Mouse (Mus musculus): ENCODE data around the gene 1190007I07Rik.

Gene 1190007I07Rik

GRCm38 (mm10) chr10:82622671-82623552 is at the start of gene 1190007I07Rik:
Gene 1190007I07Rik (minus strand): TSS chr10:82623228.
- in situ Hi-C loops (cut with MboI; ENCODE audit: low sequenced_read_pairs) = no loop called here

DNA sequence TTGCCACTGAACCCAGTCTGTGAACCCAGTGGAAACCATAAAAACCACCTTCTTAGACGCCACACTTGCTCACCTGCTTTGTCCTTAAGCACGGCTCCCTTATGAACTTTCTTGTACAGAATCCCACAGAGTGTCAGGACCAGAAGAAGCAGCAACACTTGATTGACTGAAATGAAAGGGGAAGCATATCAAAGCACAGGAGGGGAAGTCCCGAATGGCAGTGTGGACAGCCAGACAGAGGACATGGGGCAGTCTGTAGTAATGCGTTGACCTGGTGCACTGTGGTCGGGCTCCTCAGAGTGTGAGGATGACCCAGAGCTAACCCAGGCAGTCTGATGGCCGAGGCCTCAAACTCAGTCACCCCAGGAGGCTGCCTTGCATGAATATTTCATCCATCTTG is 47.2 kb upstream of the 1190007I07Rik start:
- in situ Hi-C loops (cut with MboI; ENCODE audit: low sequenced_read_pairs) = no loop called here

GRCm38 (mm10) chr10:82666436-82667234 is 43.6 kb upstream of the 1190007I07Rik start:
- in situ Hi-C loops (cut with MboI; ENCODE audit: low sequenced_read_pairs) = no loop called here

DNA sequence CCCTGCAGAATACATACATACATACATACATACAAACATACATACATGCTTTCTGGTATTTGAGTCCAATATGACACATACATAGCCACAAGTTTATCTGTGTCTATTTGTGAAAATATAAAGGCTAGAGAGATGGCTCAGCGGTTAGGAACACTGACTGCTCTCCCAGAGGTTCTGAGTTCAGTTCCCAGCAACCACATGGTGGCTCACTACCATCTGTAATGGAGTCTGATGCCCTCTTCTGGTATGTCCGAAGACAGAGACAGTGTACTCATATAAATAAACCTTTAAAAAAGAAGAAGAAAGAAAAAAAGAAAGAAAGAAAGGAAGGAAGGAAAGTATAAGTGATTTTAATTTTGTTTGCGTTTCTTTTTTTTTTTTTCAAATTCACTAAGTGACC is 42.9 kb upstream of the 1190007I07Rik start:
- in situ Hi-C loops (cut with MboI; ENCODE audit: low sequenced_read_pairs) = no loop called here

DNA sequence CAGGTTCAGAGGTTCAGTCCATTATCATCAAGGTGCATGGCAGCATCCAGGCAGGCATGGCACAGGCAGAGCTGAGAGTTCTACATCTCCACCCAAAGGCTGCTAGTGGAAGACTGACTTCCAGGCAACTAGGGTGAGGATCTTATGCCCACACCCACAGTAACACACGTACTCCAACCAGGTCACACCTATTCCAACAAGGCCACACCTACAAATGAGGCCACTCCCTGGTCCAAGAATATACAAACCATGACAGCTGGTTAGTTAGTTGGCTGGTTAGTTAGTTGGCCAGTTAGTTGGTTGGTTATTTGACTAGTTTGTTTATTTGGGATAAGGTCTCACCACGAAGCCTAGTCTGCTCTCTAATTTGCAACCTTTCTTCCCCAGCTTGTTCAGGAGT is 40.3 kb upstream of the 1190007I07Rik start:
- in situ Hi-C loops (cut with MboI; ENCODE audit: low sequenced_read_pairs) = no loop called here

DNA sequence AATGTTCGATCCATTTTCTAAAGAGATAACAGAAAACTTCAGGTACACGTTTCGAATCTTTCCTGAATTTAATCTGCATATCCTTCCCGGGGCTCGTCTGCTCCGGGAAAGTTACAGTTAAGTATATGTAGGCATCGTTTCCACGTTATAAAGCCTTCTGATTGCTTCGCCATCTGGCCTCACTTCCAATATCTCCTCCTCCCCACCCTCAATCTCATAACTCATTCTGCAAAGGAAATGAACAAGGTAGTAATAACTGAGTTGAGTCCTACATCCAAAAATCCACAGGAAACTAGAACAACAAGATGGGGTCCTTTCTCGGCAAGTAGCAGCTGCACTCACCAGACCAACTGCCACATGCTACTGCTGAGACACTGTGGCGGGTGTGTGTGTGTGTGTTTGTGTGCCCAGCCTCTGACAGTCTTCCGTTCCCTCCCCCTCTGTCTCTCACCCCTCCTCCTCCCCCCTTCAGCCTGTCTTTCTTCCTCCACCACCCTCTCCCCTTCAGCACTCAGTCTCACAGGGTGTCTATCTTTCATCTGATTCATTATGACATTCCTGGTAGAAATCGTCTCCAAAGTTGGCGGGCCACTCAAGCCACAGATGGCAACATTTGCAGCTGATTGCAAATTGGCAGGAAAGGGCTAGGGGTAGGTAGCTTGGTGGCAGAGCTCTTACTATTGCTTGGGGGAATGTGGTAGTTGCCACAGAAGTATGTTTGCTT is 39.4 kb upstream of the 1190007I07Rik start:
- in situ Hi-C loops (cut with MboI; ENCODE audit: low sequenced_read_pairs) = no loop called here

- in situ Hi-C loops (cut with MboI; ENCODE audit: low sequenced_read_pairs) = no loop called here
Measured at GRCm38 (mm10) chr10:82661820-82662219, 38.8 kb upstream of the 1190007I07Rik start.

- in situ Hi-C loops (cut with MboI; ENCODE audit: low sequenced_read_pairs) = no loop called here
Measured at GRCm38 (mm10) chr10:82654581-82654980, 31.6 kb upstream of the 1190007I07Rik start.

GRCm38 (mm10) chr10:82652625-82653024 is 29.6 kb upstream of the 1190007I07Rik start:
- in situ Hi-C loops (cut with MboI; ENCODE audit: low sequenced_read_pairs) = no loop called here

GRCm38 (mm10) chr10:82651221-82651620 is 28.2 kb upstream of the 1190007I07Rik start:
- in situ Hi-C loops (cut with MboI; ENCODE audit: low sequenced_read_pairs) = no loop called here

DNA sequence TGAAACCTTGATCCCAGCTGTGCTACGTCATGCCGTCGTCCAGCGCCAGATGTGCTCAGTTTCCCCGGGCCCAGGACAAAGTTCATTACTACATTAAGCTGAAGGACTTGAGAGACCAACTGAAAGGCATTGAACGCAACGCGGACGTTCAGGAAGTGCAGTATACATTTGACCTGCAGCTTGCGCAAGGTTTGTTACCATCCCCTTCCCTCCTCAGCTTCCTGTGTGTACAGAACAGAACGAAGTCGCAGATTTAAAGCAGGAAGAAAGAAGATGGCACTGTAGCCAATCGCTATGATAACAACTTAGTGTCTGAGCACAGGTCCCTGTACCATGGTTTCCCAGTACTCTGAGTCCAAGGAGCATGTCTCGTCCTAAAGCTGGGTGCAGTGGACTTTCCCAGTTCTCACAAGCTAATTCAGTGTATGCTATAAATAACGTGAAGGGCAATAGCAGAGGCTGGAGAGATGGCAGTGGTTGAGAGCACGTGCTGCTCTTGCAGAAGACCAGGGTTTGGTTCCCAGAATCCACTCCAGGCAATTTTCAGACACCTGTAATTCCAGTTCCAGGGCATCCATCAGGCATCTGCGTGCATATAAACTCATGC is 24.3 kb upstream of the 1190007I07Rik start:
- in situ Hi-C loops (cut with MboI; ENCODE audit: low sequenced_read_pairs) = no loop called here

GRCm38 (mm10) chr10:82646083-82646482 is 23.1 kb upstream of the 1190007I07Rik start:
- in situ Hi-C loops (cut with MboI; ENCODE audit: low sequenced_read_pairs) = no loop called here

GRCm38 (mm10) chr10:82641481-82641880 is 18.5 kb upstream of the 1190007I07Rik start:
- in situ Hi-C loops (cut with MboI; ENCODE audit: low sequenced_read_pairs) = no loop called here

GRCm38 (mm10) chr10:82639032-82639698 is 16.1 kb upstream of the 1190007I07Rik start:
- in situ Hi-C loops (cut with MboI; ENCODE audit: low sequenced_read_pairs) = no loop called here

DNA sequence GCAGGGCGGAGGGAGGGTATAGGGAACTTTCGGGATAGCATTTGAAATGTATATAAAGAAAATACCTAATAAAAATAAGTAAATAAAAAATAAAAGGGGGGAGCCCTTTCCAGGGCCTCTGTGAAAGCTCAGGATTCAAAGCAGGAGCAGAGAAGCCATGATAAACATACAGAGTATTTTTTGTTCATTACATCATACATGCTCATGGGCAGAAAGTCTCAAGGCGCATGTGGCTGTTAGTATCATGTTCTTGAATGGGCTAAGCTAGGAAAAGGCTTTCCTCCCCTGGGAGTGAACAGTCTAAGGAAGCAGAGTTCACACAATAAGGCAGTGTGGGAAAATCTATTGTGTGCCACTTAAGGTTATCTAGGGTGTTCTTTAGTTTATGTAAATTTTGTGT is 13.3 kb upstream of the 1190007I07Rik start:
- in situ Hi-C loops (cut with MboI; ENCODE audit: low sequenced_read_pairs) = no loop called here

DNA sequence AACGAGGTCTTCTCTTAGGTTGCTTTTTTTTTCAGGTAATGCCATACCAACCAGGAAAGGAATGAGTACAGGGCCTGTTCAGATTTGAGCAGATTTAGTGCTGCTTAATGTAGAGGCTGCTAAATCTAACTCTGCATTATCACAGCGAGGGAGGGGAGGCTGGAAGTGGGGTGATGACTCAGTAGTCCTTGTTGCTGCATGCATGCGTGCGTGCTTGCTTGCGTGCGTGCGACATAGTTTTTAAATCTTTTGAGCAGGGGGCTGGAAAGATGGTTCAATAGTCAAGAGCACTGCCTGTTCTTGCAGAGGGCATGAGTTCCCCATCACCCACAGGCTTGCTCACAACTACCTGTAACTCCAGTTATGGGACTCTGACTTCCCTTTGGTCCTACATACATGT is 11.3 kb upstream of the 1190007I07Rik start:
- in situ Hi-C loops (cut with MboI; ENCODE audit: low sequenced_read_pairs) = no loop called here

GRCm38 (mm10) chr10:82632496-82633280 is 9.7 kb upstream of the 1190007I07Rik start:
- in situ Hi-C loops (cut with MboI; ENCODE audit: low sequenced_read_pairs) = no loop called here

DNA sequence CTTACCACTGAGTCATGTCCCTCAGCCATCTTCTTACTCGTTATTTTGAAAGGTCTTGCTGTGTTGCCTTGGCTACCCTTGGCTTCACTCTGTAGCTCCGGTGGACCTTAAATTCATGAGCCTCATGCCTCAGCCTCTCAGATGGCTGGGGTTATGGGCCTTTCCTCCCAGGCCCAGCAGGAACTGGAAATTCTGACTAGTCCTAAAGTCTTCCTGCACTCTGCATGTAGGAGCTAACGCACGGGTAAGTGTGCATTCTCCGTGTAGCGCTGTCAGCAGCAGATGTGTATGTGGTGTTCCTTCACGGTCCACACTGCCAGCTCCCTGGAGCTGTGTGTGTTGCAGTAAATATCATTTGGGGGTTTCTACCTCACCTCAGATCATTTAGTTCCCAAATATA is 8.1 kb upstream of the 1190007I07Rik start:
- in situ Hi-C loops (cut with MboI; ENCODE audit: low sequenced_read_pairs) = no loop called here

GRCm38 (mm10) chr10:82630497-82630896 is 7.5 kb upstream of the 1190007I07Rik start:
- in situ Hi-C loops (cut with MboI; ENCODE audit: low sequenced_read_pairs) = no loop called here
